Mouse (Mus musculus) urinary bladder, postnatal 36 days (tissue): ENCODE results near the gene Trat1.

Experiments
- DNase-seq, 2 experiments: peaks; one replicate each; pipeline ENCODE4 v3.0.0; 2022; ENCODE audit warnings: low spot score in 2 of 2, mixed read lengths in 1 of 2

Gene Trat1

DNA sequence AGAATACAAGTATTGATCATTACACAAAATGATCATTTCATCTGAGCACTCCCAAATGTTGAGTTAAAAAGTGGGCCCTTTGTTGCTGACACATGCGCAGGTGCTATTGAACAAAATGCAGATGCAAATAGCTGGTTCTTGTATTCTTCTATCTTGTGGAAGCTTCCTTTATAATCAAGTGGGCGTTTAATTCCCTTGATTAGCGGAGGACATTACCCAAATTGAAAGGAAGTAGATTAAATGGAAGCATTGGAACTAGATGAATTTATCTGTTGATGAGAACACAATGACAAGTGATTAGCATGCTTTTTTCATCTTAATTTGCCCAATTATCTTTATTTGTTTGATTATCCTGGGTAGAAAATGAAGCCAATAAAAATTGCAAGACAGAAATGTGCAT is 51.6 kb downstream of the Trat1 start:
- no peak for DNase-seq

DNA sequence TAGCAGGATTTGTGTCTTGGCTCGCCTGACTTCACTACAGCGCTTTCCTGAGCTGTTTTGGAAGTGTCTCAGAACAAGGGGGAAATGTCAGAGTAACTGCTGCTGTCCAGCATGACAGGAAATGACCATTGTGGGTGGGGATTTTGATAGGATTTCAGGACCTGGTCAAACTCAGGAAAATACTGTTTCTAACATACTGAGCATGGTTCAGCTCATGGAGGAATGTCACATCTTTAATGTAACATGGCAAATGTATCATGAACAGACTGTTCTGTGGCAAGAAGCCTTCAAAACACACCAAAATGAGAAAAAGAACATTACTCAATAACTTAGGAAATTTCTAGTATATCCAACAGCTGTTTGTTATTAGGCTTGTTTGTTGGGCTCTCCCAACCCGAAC is 52.1 kb downstream of the Trat1 start:
- DNase-seq = no peak

DNA sequence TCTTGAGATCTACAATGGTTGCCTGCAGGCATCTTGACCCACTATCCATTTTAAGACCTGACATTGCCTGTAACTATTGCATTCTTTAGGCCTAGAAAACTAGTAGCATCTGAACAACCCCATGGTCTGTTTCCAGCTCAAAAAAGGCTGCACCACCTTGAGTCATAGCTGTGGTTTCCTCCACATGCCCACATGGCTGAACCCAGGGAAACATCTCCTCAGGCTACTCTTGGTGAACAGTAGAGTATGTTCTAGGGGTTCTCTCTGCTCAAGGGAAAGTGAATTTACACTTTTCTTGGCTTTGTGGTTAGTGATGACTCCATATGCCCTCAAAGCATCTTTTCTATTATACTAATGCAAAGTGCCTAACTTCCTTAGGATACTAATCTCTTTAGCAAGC is 55.5 kb downstream of the Trat1 start:
- no peak for DNase-seq

DNA sequence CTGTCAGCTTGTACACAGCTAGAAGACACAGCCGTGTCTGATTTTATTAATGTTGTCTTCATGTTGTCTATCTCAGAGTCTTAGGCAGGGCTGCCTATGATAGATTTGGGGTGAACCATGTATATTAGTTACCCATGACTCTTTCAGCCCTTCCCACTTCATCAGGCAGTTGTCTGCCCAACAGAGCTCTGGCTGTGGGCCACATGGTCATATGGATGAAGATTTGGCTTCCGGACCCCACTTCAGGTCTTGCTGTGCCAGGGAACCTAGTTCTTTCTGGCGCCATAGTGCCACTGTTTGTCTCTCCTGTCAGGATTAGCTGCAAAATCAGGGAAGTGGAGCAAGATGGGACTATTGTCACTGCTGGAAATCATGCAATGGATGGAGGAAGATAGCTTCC is 69.9 kb downstream of the Trat1 start:
- DNase-seq = no peak
